Mouse (Mus musculus) cerebellum, adult 9-10 months (tissue): ENCODE results near the gene Drd4.

Experiments
- DNase-seq: peaks from one replicate; pipeline ENCODE4 v3.0.0; 2022

The Drd4 gene

GRCm38 (mm10) chr7:141293852-141294471, 2.2 kb downstream of the Drd4 start:
- no peak for DNase-seq

- no peak for DNase-seq
Observed at GRCm38 (mm10) chr7:141294479-141294878, 2.7 kb downstream of the Drd4 start.

- no peak for DNase-seq
Observed at GRCm38 (mm10) chr7:141297926-141298650, 6.3 kb downstream of the Drd4 start.

GRCm38 (mm10) chr7:141299175-141299574, 7.4 kb downstream of the Drd4 start:
- peak; percentile 89 for DNase-seq

- DNase-seq, result peak; percentile 83
Observed at GRCm38 (mm10) chr7:141301386-141301785, 9.6 kb downstream of the Drd4 start.

- no peak for DNase-seq
Observed at GRCm38 (mm10) chr7:141302702-141303268, 11.0 kb downstream of the Drd4 start.

- no peak for DNase-seq
Observed at GRCm38 (mm10) chr7:141304537-141304936, 12.7 kb downstream of the Drd4 start.

GRCm38 (mm10) chr7:141314416-141314815, 22.6 kb downstream of the Drd4 start:
- DNase-seq, result no peak

- DNase-seq, result no peak
Observed at GRCm38 (mm10) chr7:141315076-141315475, 23.3 kb downstream of the Drd4 start.

GRCm38 (mm10) chr7:141315974-141316373, 24.2 kb downstream of the Drd4 start:
- DNase-seq, result no peak

GRCm38 (mm10) chr7:141317619-141318132, 25.9 kb downstream of the Drd4 start:
- no peak for DNase-seq

- no peak for DNase-seq
Observed at GRCm38 (mm10) chr7:141319446-141319845, 27.6 kb downstream of the Drd4 start.

GRCm38 (mm10) chr7:141324686-141325085, 32.9 kb downstream of the Drd4 start:
- no peak for DNase-seq

- DNase-seq, result peak; percentile 75
Observed at GRCm38 (mm10) chr7:141326546-141327446, 35.0 kb downstream of the Drd4 start.

GRCm38 (mm10) chr7:141327469-141328372, 35.9 kb downstream of the Drd4 start, which contains the start of the genes Deaf1 and Tmem80:
Deaf1 (minus strand) TSS chr7:141327690.
Tmem80 (plus strand) TSS chr7:141327739.
- DNase-seq, result peak; percentile 100

GRCm38 (mm10) chr7:141328373-141328990, 36.7 kb downstream of the Drd4 start:
- DNase-seq, result peak; percentile 82

GRCm38 (mm10) chr7:141330706-141331105, 38.9 kb downstream of the Drd4 start:
- DNase-seq, result no peak

GRCm38 (mm10) chr7:141331990-141332389, 40.2 kb downstream of the Drd4 start:
- DNase-seq, result peak; percentile 38

- peak; percentile 59 for DNase-seq
Observed at GRCm38 (mm10) chr7:141335044-141335579, 43.3 kb downstream of the Drd4 start.

- DNase-seq, result peak; percentile 80
Observed at GRCm38 (mm10) chr7:141335682-141336081, 43.9 kb downstream of the Drd4 start.

- peak; percentile 44 for DNase-seq
Observed at GRCm38 (mm10) chr7:141336296-141336695, 44.5 kb downstream of the Drd4 start.
